Mouse (Mus musculus) forebrain, postnatal 0 days (tissue): ENCODE results near the gene Rundc1. TPM values are rescaled to one million over a fixed set of nuclear protein-coding genes. Genes with fewer than 3 reads are reported as not detected.

Source experiments
- ATAC-seq: fragments of 200-750 bp; cut with Nextera tagmentation; 2 replicates; pipeline ENCODE4 v1.8.0; 2017; ENCODE audit warnings: mild to moderate bottlenecking, moderate library complexity
- DNase-seq: peaks from one replicate; pipeline ENCODE4 v3.0.0-alpha.2; 2015
- H3K27ac ChIP-seq: fragments of 300-500 bp; sonication (generic); 2 replicates; pipeline ENCODE4 v1.5.1; 2014; ENCODE audit warnings: low read depth, mild to moderate bottlenecking, antibody characterized with exemption, low read length, moderate library complexity, mixed read lengths
- H3K27me3 ChIP-seq: fragments of 300-500 bp; sonication (generic); 2 replicates; pipeline ENCODE4 v1.6.1; 2014; ENCODE audit warnings: mild to moderate bottlenecking, low read length, mixed read lengths; ENCODE audit not compliant: insufficient read depth
- H3K36me3 ChIP-seq: fragments of 300-500 bp; sonication (generic); 2 replicates; pipeline ENCODE4 v1.6.1; 2014; ENCODE audit warnings: mild to moderate bottlenecking, moderate library complexity; ENCODE audit not compliant: insufficient read depth
- H3K4me1 ChIP-seq: fragments of 300-500 bp; sonication (generic); 2 replicates; pipeline ENCODE4 v1.6.1; 2014; ENCODE audit warnings: antibody characterized with exemption; ENCODE audit not compliant: insufficient read depth
- H3K4me2 ChIP-seq: fragments of 300-500 bp; sonication (generic); 2 replicates; pipeline ENCODE4 v1.6.1; 2014; ENCODE audit warnings: low read depth, mild to moderate bottlenecking, moderate library complexity
- H3K4me3 ChIP-seq: fragments of 300-500 bp; sonication (generic); 2 replicates; pipeline ENCODE4 v1.5.1; 2014; ENCODE audit warnings: low read depth, low read length, mixed read lengths
- H3K9ac ChIP-seq: fragments of 300-500 bp; sonication (generic); 2 replicates; pipeline ENCODE4 v1.6.1; 2014; ENCODE audit warnings: mild to moderate bottlenecking
- H3K9me3 ChIP-seq: fragments of 300-500 bp; sonication (generic); 2 replicates; pipeline ENCODE4 v1.6.1; 2016; ENCODE audit warnings: low read length
- CTCF ChIP-seq: sonication (generic); IDR thresholded peaks from 2 replicates; pipeline ENCODE4 v1.5.1; 2016; ENCODE audit warnings: antibody characterized with exemption, control low read depth, low read depth
- WGBS: fragments of 180-500 bp; shearing (Covaris S2); extraction: QIAGEN DNeasy Blood & Tissue Kit; methylation state at CpG from one replicate; pipeline ENCODE4 v1.1.7; 2014; 5-methylcytosine and 5-hydroxymethylcytosine counted together
- microRNA-seq, 2 experiments: library from miRNA; unstranded; fragments of <30 nt; microRNA quantifications; one replicate each; pipeline ENCODE4; 2016
- polyA plus RNA-seq: library from polyadenylated mRNA; unstranded; fragments of >200 nt; fragmentation: Nextera tagmentation; extraction: Ambion mirVana; gene quantifications from 2 replicates; pipeline ENCODE4 v1.2.1, GENCODE M21; 2015
- total RNA-seq: library from RNA; depleted of rRNA; stranded (reverse); fragments of >200 nt; gene quantifications from 2 replicates; pipeline ENCODE4 v1.2.3, GENCODE M21; 2014; rRNA removed

Rundc1 gene
- total and polyA plus RNA-seq, 2 experiments from 2014 or later, result 12.6 to 24.4 TPM

- H3K4me1 ChIP-seq, result peaks cover 8% of the 10 kb centered on the region; the same call in 1 of the 2 replicates
- no peaks in the 10 kb centered on the region for H3K36me3 ChIP-seq
- 6% methylated on average over 18 of the region's 18 CpGs for WGBS
- no peak overlapping the region for H3K9ac ChIP-seq
- no peak for TF ChIP-seq CTCF
- no peak for DNase-seq
- H3K27me3 ChIP-seq, result no peaks in the 10 kb centered on the region
- no peak for ATAC-seq
- H3K4me3 ChIP-seq, result no peak overlapping the region
- no peaks in the 10 kb centered on the region for H3K9me3 ChIP-seq
- peak overlapping the region; percentile 45; the same call in 1 of the 2 replicates for H3K27ac ChIP-seq
- H3K4me2 ChIP-seq, result peak overlapping the region; percentile 16
Observed at GRCm38 (mm10) chr11:101479171-101479635, 54.3 kb downstream of the Rundc1 start.

- ATAC-seq, result no peak
- Histone ChIP-seq H3K4me3 (no peak overlapping the region), H3K36me3 (no peaks in the 10 kb centered on the region), H3K27ac (no peak overlapping the region), H3K9ac (no peak overlapping the region), H3K4me1 (peaks cover 8% of the 10 kb centered on the region; the same call in 1 of the 2 replicates), H3K4me2 (no peak overlapping the region), H3K27me3 (no peaks in the 10 kb centered on the region), H3K9me3 (no peaks in the 10 kb centered on the region)
- TF ChIP-seq CTCF, result no peak
- 74% methylated on average over 6 of the region's 6 CpGs for WGBS
- DNase-seq, result no peak
Observed at GRCm38 (mm10) chr11:101480912-101481311, 56.0 kb downstream of the Rundc1 start.

GRCm38 (mm10) chr11:101483804-101484203 is 58.9 kb downstream of the Rundc1 start:
- H3K9me3 ChIP-seq, result no peaks in the 10 kb centered on the region
- H3K4me1 ChIP-seq, result no peaks in the 10 kb centered on the region
- H3K4me2 ChIP-seq, result no peak overlapping the region
- H3K27ac ChIP-seq, result no peak overlapping the region
- ATAC-seq, result no peak
- no peak for TF ChIP-seq CTCF
- H3K36me3 ChIP-seq, result no peaks in the 10 kb centered on the region
- DNase-seq, result no peak
- H3K27me3 ChIP-seq, result no peaks in the 10 kb centered on the region
- no peak overlapping the region for H3K4me3 ChIP-seq
- 24% methylated on average over 3 of the region's 3 CpGs for WGBS
- no peak overlapping the region for H3K9ac ChIP-seq

- H3K4me3 ChIP-seq, result no peak overlapping the region
- 79% methylated on average over 6 of the region's 6 CpGs for WGBS
- no peaks in the 10 kb centered on the region for H3K36me3 ChIP-seq
- TF ChIP-seq CTCF, result no peak
- no peaks in the 10 kb centered on the region for H3K4me1 ChIP-seq
- H3K4me2 ChIP-seq, result no peak overlapping the region
- no peaks in the 10 kb centered on the region for H3K9me3 ChIP-seq
- no peaks in the 10 kb centered on the region for H3K27me3 ChIP-seq
- no peak overlapping the region for H3K27ac ChIP-seq
- ATAC-seq (no peak), DNase-seq (no peak)
- no peak overlapping the region for H3K9ac ChIP-seq
Observed at GRCm38 (mm10) chr11:101484245-101484644, 59.4 kb downstream of the Rundc1 start.

GRCm38 (mm10) chr11:101484814-101485213 is 59.9 kb downstream of the Rundc1 start:
- 93% methylated on average over 7 of the region's 7 CpGs for WGBS
- Histone ChIP-seq H3K4me1 (no peaks in the 10 kb centered on the region), H3K9me3 (no peaks in the 10 kb centered on the region), H3K4me3 (no peak overlapping the region), H3K36me3 (no peaks in the 10 kb centered on the region), H3K4me2 (no peak overlapping the region), H3K9ac (no peak overlapping the region), H3K27me3 (no peaks in the 10 kb centered on the region), H3K27ac (no peak overlapping the region)
- DNase-seq, result no peak
- no peak for ATAC-seq
- TF ChIP-seq CTCF, result no peak

Small RNA genes within 50 kb of the gene (microRNA-seq; reads per million reads assigned to microRNA genes)
- 0.24 to 0.39 reads per million in 2 experiments for gene Mir6929

Other genes with a start within 250 kb of the Rundc1 start
- 0.23 and 0.52 TPM in 2 replicates for gene Ccr10, start 249.6 kb upstream of the Rundc1 start, total RNA-seq
- 0.15 and 0.24 TPM in 2 replicates for gene Ccr10, start 249.6 kb upstream of the Rundc1 start, polyA plus RNA-seq
- 25.6 and 27.7 TPM in 2 replicates for gene Ezh1, start 198.6 kb upstream of the Rundc1 start, total RNA-seq
- gene Ezh1, start 198.6 kb upstream of the Rundc1 start, polyA plus RNA-seq, result 18.8 and 22.5 TPM in 2 replicates
- 42.9 and 46.0 TPM in 2 replicates for gene Ramp2, start 179.1 kb upstream of the Rundc1 start, total RNA-seq
- gene Ramp2, start 179.1 kb upstream of the Rundc1 start, polyA plus RNA-seq, result 93.4 and 102 TPM in 2 replicates
- 71.7 and 75.8 TPM in 2 replicates for gene Vps25, start 171.4 kb upstream of the Rundc1 start, total RNA-seq
- 135 and 138 TPM in 2 replicates for gene Vps25, start 171.4 kb upstream of the Rundc1 start, polyA plus RNA-seq
- 3.2 and 5.4 TPM in 2 replicates for gene Wnk4, start 164.5 kb upstream of the Rundc1 start, total RNA-seq
- 7.8 and 9.1 TPM in 2 replicates for gene Wnk4, start 164.5 kb upstream of the Rundc1 start, polyA plus RNA-seq
- gene Cntd1, start 146.1 kb upstream of the Rundc1 start, total RNA-seq, result 0.10 and 0.15 TPM in 2 replicates
- 0.36 and 0.61 TPM in 2 replicates for gene Cntd1, start 146.1 kb upstream of the Rundc1 start, polyA plus RNA-seq
- 110 and 140 TPM in 2 replicates for gene Coa3, start 146.0 kb upstream of the Rundc1 start, total RNA-seq
- gene Coa3, start 146.0 kb upstream of the Rundc1 start, polyA plus RNA-seq, result 208 and 233 TPM in 2 replicates
- gene Becn1, start 122.8 kb upstream of the Rundc1 start, total RNA-seq, result 107 and 177 TPM in 2 replicates
- 133 and 145 TPM in 2 replicates for gene Becn1, start 122.8 kb upstream of the Rundc1 start, polyA plus RNA-seq
- gene Psme3, start 108.9 kb upstream of the Rundc1 start, total RNA-seq, result 70.7 and 80.9 TPM in 2 replicates
- gene Psme3, start 108.9 kb upstream of the Rundc1 start, polyA plus RNA-seq, result 78.2 and 88.0 TPM in 2 replicates
- gene Aoc2, start 100.0 kb upstream of the Rundc1 start, total RNA-seq, result 2.7 and 4.4 TPM in 2 replicates
- gene Aoc2, start 100.0 kb upstream of the Rundc1 start, polyA plus RNA-seq, result 0.42 and 0.87 TPM in 2 replicates
- 0.31 and 0.43 TPM in 2 replicates for gene Aoc3, start 94.5 kb upstream of the Rundc1 start, total RNA-seq
- gene Aoc3, start 94.5 kb upstream of the Rundc1 start, polyA plus RNA-seq, result 0.05 and 0.08 TPM in 2 replicates
- gene G6pc, start 57.5 kb upstream of the Rundc1 start, total RNA-seq, result not detected in 2 replicates
- not detected in 2 replicates for gene G6pc, start 57.5 kb upstream of the Rundc1 start, polyA plus RNA-seq
- 87.8 and 89.8 TPM in 2 replicates for gene Aarsd1, start 7.5 kb upstream of the Rundc1 start, total RNA-seq
- 90.9 and 101 TPM in 2 replicates for gene Aarsd1, start 7.5 kb upstream of the Rundc1 start, polyA plus RNA-seq
- gene Gm27029, start 289 bp upstream of the Rundc1 start, total RNA-seq, result 1.0 and 5.7 TPM in 2 replicates
- 5.1 and 6.2 TPM in 2 replicates for gene Gm27029, start 289 bp upstream of the Rundc1 start, polyA plus RNA-seq
- 0.62 and 1.8 TPM in 2 replicates for gene Ptges3l, start 248 bp downstream of the Rundc1 start, total RNA-seq
- 1.2 and 2.4 TPM in 2 replicates for gene Ptges3l, start 248 bp downstream of the Rundc1 start, polyA plus RNA-seq
- gene Rpl27, start 17.2 kb downstream of the Rundc1 start, total RNA-seq, result 785 and 1,503 TPM in 2 replicates
- 274 and 348 TPM in 2 replicates for gene Rpl27, start 17.2 kb downstream of the Rundc1 start, polyA plus RNA-seq
- gene Ifi35, start 23.3 kb downstream of the Rundc1 start, total RNA-seq, result 3.2 and 5.2 TPM in 2 replicates
- gene Ifi35, start 23.3 kb downstream of the Rundc1 start, polyA plus RNA-seq, result 3.8 and 5.1 TPM in 2 replicates
- gene Rnd2, start 39.9 kb downstream of the Rundc1 start, total RNA-seq, result 61.9 and 71.4 TPM in 2 replicates
- 88.1 and 96.6 TPM in 2 replicates for gene Rnd2, start 39.9 kb downstream of the Rundc1 start, polyA plus RNA-seq
- 131 and 174 TPM in 2 replicates for gene Vat1, start 41.1 kb downstream of the Rundc1 start, total RNA-seq
- gene Vat1, start 41.1 kb downstream of the Rundc1 start, polyA plus RNA-seq, result 73.3 and 92.7 TPM in 2 replicates
- gene Brca1, start 126.9 kb downstream of the Rundc1 start, total RNA-seq, result 3.3 and 4.2 TPM in 2 replicates
- 1.3 and 1.7 TPM in 2 replicates for gene Brca1, start 126.9 kb downstream of the Rundc1 start, polyA plus RNA-seq
- gene Nbr1, start 127.1 kb downstream of the Rundc1 start, total RNA-seq, result 121 and 141 TPM in 2 replicates
- 54.9 and 64.7 TPM in 2 replicates for gene Nbr1, start 127.1 kb downstream of the Rundc1 start, polyA plus RNA-seq
- 0.77 and 3.5 TPM in 2 replicates for gene Tmem106a, start 157.2 kb downstream of the Rundc1 start, total RNA-seq
- gene Tmem106a, start 157.2 kb downstream of the Rundc1 start, polyA plus RNA-seq, result 2.5 and 3.4 TPM in 2 replicates
- gene Gm11634, start 174.2 kb downstream of the Rundc1 start, total RNA-seq, result not detected in 2 replicates
- not detected in 2 replicates for gene Gm11634, start 174.2 kb downstream of the Rundc1 start, polyA plus RNA-seq
- gene Rdm1, start 202.1 kb downstream of the Rundc1 start, total RNA-seq, result 4.4 and 5.2 TPM in 2 replicates
- 8.6 and 9.0 TPM in 2 replicates for gene Rdm1, start 202.1 kb downstream of the Rundc1 start, polyA plus RNA-seq
- gene Arl4d, start 240.5 kb downstream of the Rundc1 start, total RNA-seq, result 22.5 and 28.3 TPM in 2 replicates
- gene Arl4d, start 240.5 kb downstream of the Rundc1 start, polyA plus RNA-seq, result 13.4 and 15.7 TPM in 2 replicates